Mouse (Mus musculus) myocyte (in vitro differentiated cells): ENCODE measurements around the gene Tbc1d20.

Source experiments
- CEBPB ChIP-seq: IDR thresholded peaks from 2 replicates; pipeline ENCODE4 v1.6.1; 2011; ENCODE audit warnings: mild to moderate bottlenecking, moderate library complexity; ENCODE audit not compliant: poor library complexity, insufficient read depth, severe bottlenecking
- E2F4 ChIP-seq: IDR thresholded peaks from one replicate; pipeline ENCODE4 v1.6.1; 2011; ENCODE audit warnings: mild to moderate bottlenecking, control low read depth, moderate library complexity; ENCODE audit not compliant: insufficient read depth
- MAX ChIP-seq: IDR thresholded peaks from one replicate; pipeline ENCODE4 v1.6.1; 2011; ENCODE audit warnings: low read depth, mild to moderate bottlenecking, control low read depth
- POLR2A ChIP-seq: IDR thresholded peaks from one replicate; pipeline ENCODE4 v1.6.1; 2011; ENCODE audit warnings: low read depth, mild to moderate bottlenecking, control low read depth, moderate library complexity; ENCODE audit not compliant: insufficient read length
- POLR2AphosphoS2 ChIP-seq: IDR thresholded peaks from one replicate; pipeline ENCODE4 v1.6.1; 2011; ENCODE audit warnings: low read depth, control low read depth; ENCODE audit not compliant: insufficient read length
- REST ChIP-seq: IDR thresholded peaks from one replicate; pipeline ENCODE4 v1.6.1; 2011; ENCODE audit warnings: mild to moderate bottlenecking, control low read depth, moderate library complexity; ENCODE audit not compliant: insufficient read depth, insufficient read length
- TCF12 ChIP-seq: IDR thresholded peaks from one replicate; pipeline ENCODE4 v1.6.1; 2011; ENCODE audit warnings: mild to moderate bottlenecking, control low read depth; ENCODE audit not compliant: poor library complexity, insufficient read depth, severe bottlenecking
- TCF3 ChIP-seq: IDR thresholded peaks from one replicate; pipeline ENCODE4 v1.6.1; 2011; ENCODE audit warnings: low read depth, control low read depth; ENCODE audit not compliant: insufficient read length
- USF1 ChIP-seq: IDR thresholded peaks from one replicate; pipeline ENCODE4 v1.6.1; 2011; ENCODE audit warnings: low read depth, mild to moderate bottlenecking, control low read depth, moderate library complexity

DNA sequence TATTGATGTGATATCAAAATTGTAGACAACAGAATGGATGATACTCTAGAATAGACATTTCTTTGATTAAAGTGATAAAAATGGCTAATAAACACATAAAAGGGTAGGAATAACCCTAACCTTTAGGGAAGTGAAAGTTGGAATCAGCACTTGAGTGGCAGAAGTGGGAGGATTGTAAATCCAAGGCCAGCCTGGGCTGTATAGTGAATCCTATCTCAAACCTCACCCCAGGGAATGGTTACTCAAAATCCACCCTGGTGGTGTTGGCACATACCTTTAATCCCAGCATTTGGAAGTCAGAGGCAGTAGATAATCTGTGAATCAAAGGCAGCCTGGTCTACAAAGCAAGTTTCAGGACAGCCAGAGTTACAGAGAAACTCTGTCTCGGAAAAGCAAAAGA lies 46.4 kb upstream of the Tbc1d20 start:
- TF ChIP-seq POLR2A (no peak), CEBPB (no peak), E2F4 (no peak), TCF3 (no peak), MAX (no peak), USF1 (no peak), REST (no peak), POLR2AphosphoS2 (no peak), TCF12 (no peak)
